Mouse (Mus musculus): Measurements from ENCODE around the gene Lama5. TPM values are rescaled to one million over a fixed set of nuclear protein-coding genes. Genes with fewer than 3 reads are reported as not detected.

The Lama5 gene
- polyA plus RNA-seq, 1 experiment from 2014 or later = 2.7 TPM

GRCm38 (mm10) chr2:180219145-180219943 lies 6.3 kb downstream of the Lama5 start:
- Histone ChIP-seq H3K4me1 (ENCODE audit: control insufficient read depth, insufficient read depth, low read length) (peaks cover 14% of the 10 kb centered on the region), H3K9ac (ENCODE audit: low read length) (no peak overlapping the region), H3K4me2 (ENCODE audit: low read length) (no peak overlapping the region), H3K27ac (ENCODE audit: low read depth, low read length) (no peak overlapping the region), H3K9me3 (replicated peaks; ENCODE audit: control insufficient read depth, low read length) (no peaks in the 10 kb centered on the region), H3K36me3 (ENCODE audit: control insufficient read depth, insufficient read depth, low read length) (no peaks in the 10 kb centered on the region), H3K27me3 (replicated peaks; ENCODE audit: control insufficient read depth, insufficient read depth, low read length) (no peaks in the 10 kb centered on the region), H3K4me3 (ENCODE audit: low read depth, low read length) (no peak overlapping the region)
- ATAC-seq = no peak
- WGBS = 77% methylated on average over 15 of the region's 15 CpGs
- DNase-seq (ENCODE audit: low spot score) = no peak

DNA sequence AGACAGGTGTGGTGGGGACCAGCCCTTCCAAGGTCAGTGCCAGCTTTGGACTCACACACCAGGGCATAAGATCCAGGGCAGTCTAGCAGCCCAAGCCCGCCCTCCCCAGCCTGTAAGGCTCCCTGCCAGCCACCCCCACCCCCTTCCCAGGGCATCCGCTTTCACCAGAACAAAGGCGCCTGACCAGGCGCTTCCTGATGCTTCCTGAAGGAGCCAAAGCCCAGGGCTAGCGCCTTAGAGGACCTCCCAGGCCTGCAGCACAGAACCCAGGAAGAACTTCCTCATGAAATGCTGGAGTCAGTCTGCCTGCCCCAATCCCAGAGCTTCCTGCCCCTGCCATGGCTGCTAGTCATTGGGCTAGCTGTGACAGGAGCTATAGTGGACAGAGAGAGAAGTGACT lies 7.0 kb downstream of the Lama5 start:
- WGBS = 23% methylated on average over 5 of the region's 5 CpGs
- DNase-seq (ENCODE audit: low spot score) = no peak
- H3K9ac ChIP-seq (ENCODE audit: low read length) = no peak overlapping the region
- peak overlapping the region; percentile 1; the same call in 1 of the 2 replicates for H3K27ac ChIP-seq (ENCODE audit: low read depth, low read length)
- no peak overlapping the region for H3K4me3 ChIP-seq (ENCODE audit: low read depth, low read length)
- H3K36me3 ChIP-seq (ENCODE audit: control insufficient read depth, insufficient read depth, low read length) = no peaks in the 10 kb centered on the region
- no peak for ATAC-seq
- H3K4me1 ChIP-seq (ENCODE audit: control insufficient read depth, insufficient read depth, low read length) = peaks cover 14% of the 10 kb centered on the region
- H3K9me3 ChIP-seq (replicated peaks; ENCODE audit: control insufficient read depth, low read length) = no peaks in the 10 kb centered on the region
- no peak overlapping the region for H3K4me2 ChIP-seq (ENCODE audit: low read length)
- H3K27me3 ChIP-seq (replicated peaks; ENCODE audit: control insufficient read depth, insufficient read depth, low read length) = no peaks in the 10 kb centered on the region

DNA sequence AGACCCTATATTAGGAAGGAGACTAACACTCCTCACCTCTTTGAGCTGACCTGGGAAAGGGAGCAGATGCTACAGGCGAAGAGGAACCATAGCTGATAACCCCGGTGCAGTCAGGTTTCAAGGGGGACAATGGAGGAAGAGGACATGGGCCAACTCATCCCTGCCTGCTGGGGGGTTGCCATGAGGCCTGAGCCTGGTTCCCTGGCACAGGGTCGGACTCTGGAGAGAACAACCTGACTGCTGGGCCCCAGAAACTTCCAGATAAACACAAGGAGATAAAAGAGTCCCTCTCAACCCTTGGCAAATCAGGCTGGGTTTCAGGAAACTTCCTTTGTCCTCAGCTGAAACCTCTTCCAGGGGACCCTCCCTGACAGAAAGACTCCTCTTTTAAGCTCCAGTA lies 7.4 kb downstream of the Lama5 start:
- no peak overlapping the region for H3K9ac ChIP-seq (ENCODE audit: low read length)
- no peak overlapping the region for H3K4me2 ChIP-seq (ENCODE audit: low read length)
- whole genome bisulfite sequencing = 80% methylated on average over 3 of the region's 3 CpGs
- DNase-seq (ENCODE audit: low spot score) (no peak), ATAC-seq (no peak)
- H3K4me3 ChIP-seq (ENCODE audit: low read depth, low read length) = no peak overlapping the region
- H3K36me3 ChIP-seq (ENCODE audit: control insufficient read depth, insufficient read depth, low read length) = no peaks in the 10 kb centered on the region
- no peaks in the 10 kb centered on the region for H3K27me3 ChIP-seq (replicated peaks; ENCODE audit: control insufficient read depth, insufficient read depth, low read length)
- H3K27ac ChIP-seq (ENCODE audit: low read depth, low read length) = peak overlapping the region; percentile 1; the same call in 1 of the 2 replicates
- no peaks in the 10 kb centered on the region for H3K9me3 ChIP-seq (replicated peaks; ENCODE audit: control insufficient read depth, low read length)
- peaks cover 14% of the 10 kb centered on the region for H3K4me1 ChIP-seq (ENCODE audit: control insufficient read depth, insufficient read depth, low read length)

DNA sequence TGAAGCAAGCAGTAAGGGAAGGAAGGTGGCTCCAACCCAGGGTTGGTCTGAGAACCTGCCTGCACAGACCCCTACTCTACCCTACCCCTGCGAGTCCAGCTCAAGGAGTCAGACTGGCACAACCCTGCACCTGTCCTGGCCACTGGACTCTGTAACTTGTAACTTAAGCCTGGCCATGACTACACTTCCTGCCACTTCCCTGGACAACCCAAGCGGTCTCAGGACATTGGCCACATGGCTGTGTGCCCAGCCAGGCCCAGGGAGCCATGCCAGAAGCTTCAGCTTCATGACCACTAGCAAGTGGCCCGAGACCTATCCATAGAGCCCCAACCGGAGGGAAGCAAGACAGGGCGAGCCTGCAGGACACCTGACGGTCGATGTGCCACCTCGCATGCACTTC lies 8.1 kb downstream of the Lama5 start:
- Histone ChIP-seq H3K4me3 (ENCODE audit: low read depth, low read length) (no peak overlapping the region), H3K9me3 (replicated peaks; ENCODE audit: control insufficient read depth, low read length) (no peaks in the 10 kb centered on the region), H3K27me3 (replicated peaks; ENCODE audit: control insufficient read depth, insufficient read depth, low read length) (no peaks in the 10 kb centered on the region), H3K9ac (ENCODE audit: low read length) (no peak overlapping the region), H3K36me3 (ENCODE audit: control insufficient read depth, insufficient read depth, low read length) (no peaks in the 10 kb centered on the region), H3K4me1 (ENCODE audit: control insufficient read depth, insufficient read depth, low read length) (peaks cover 14% of the 10 kb centered on the region), H3K27ac (ENCODE audit: low read depth, low read length) (no peak overlapping the region), H3K4me2 (ENCODE audit: low read length) (no peak overlapping the region)
- ATAC-seq = no peak
- WGBS = 93% methylated on average over 8 of the region's 8 CpGs
- DNase-seq (ENCODE audit: low spot score) = no peak

GRCm38 (mm10) chr2:180216921-180217320 lies 8.7 kb downstream of the Lama5 start:
- 75% methylated on average over 5 of the region's 5 CpGs for WGBS
- H3K36me3 ChIP-seq (ENCODE audit: control insufficient read depth, insufficient read depth, low read length) = no peaks in the 10 kb centered on the region
- ATAC-seq (no peak), DNase-seq (ENCODE audit: low spot score) (no peak)
- H3K27ac ChIP-seq (ENCODE audit: low read depth, low read length) = no peak overlapping the region
- H3K9ac ChIP-seq (ENCODE audit: low read length) = no peak overlapping the region
- peaks cover 9% of the 10 kb centered on the region for H3K4me1 ChIP-seq (ENCODE audit: control insufficient read depth, insufficient read depth, low read length)
- no peak overlapping the region for H3K4me3 ChIP-seq (ENCODE audit: low read depth, low read length)
- no peaks in the 10 kb centered on the region for H3K9me3 ChIP-seq (replicated peaks; ENCODE audit: control insufficient read depth, low read length)
- no peaks in the 10 kb centered on the region for H3K27me3 ChIP-seq (replicated peaks; ENCODE audit: control insufficient read depth, insufficient read depth, low read length)
- H3K4me2 ChIP-seq (ENCODE audit: low read length) = no peak overlapping the region

- no peak for DNase-seq (ENCODE audit: low spot score)
- ATAC-seq = no peak
- H3K4me2 ChIP-seq (ENCODE audit: low read length) = no peak overlapping the region
- H3K27ac ChIP-seq (ENCODE audit: low read depth, low read length) = no peak overlapping the region
- no peaks in the 10 kb centered on the region for H3K36me3 ChIP-seq (ENCODE audit: control insufficient read depth, insufficient read depth, low read length)
- H3K9ac ChIP-seq (ENCODE audit: low read length) = no peak overlapping the region
- H3K4me3 ChIP-seq (ENCODE audit: low read depth, low read length) = no peak overlapping the region
- 86% methylated on average over 6 of the region's 6 CpGs for WGBS
- H3K4me1 ChIP-seq (ENCODE audit: control insufficient read depth, insufficient read depth, low read length) = peaks cover 9% of the 10 kb centered on the region
- H3K9me3 ChIP-seq (replicated peaks; ENCODE audit: control insufficient read depth, low read length) = no peaks in the 10 kb centered on the region
- H3K27me3 ChIP-seq (replicated peaks; ENCODE audit: control insufficient read depth, insufficient read depth, low read length) = no peaks in the 10 kb centered on the region
These were observed 9.7 kb downstream of the Lama5 start for GRCm38 (mm10) chr2:180215951-180216350.

DNA sequence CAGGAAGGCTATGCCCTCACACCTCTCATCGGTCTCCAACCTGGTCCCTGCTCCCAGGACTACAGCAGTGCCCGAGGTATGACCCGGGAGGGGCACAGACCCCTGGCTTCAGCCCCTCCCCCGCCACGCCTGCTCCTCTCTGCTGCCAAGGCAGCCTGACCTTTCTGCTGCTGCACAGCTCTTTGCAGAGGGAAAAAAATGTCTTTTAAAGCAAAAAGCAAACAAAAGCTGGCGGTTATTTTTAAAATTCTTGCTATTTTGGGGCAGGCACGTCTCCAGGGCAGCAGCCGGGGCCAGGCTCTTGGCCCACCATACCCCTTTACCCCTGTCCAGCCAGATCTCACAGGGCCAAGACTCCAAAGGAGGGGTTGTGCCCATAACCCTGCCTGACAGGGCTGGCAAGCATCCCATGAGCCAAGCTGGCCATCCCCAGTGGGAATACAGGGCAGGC lies 10.6 kb downstream of the Lama5 start:
- DNase-seq (ENCODE audit: low spot score) = no peak
- Histone ChIP-seq H3K4me2 (ENCODE audit: low read length) (no peak overlapping the region), H3K36me3 (ENCODE audit: control insufficient read depth, insufficient read depth, low read length) (no peaks in the 10 kb centered on the region), H3K9me3 (replicated peaks; ENCODE audit: control insufficient read depth, low read length) (no peaks in the 10 kb centered on the region), H3K27ac (ENCODE audit: low read depth, low read length) (no peak overlapping the region), H3K9ac (ENCODE audit: low read length) (no peak overlapping the region), H3K27me3 (replicated peaks; ENCODE audit: control insufficient read depth, insufficient read depth, low read length) (no peaks in the 10 kb centered on the region), H3K4me1 (ENCODE audit: control insufficient read depth, insufficient read depth, low read length) (peaks cover 9% of the 10 kb centered on the region), H3K4me3 (ENCODE audit: low read depth, low read length) (no peak overlapping the region)
- 85% methylated on average over 8 of the region's 8 CpGs for WGBS
- no peak for ATAC-seq

GRCm38 (mm10) chr2:180214352-180214978 lies 11.2 kb downstream of the Lama5 start:
- Histone ChIP-seq H3K27me3 (replicated peaks; ENCODE audit: control insufficient read depth, insufficient read depth, low read length) (no peaks in the 10 kb centered on the region), H3K4me3 (ENCODE audit: low read depth, low read length) (no peak overlapping the region), H3K9me3 (replicated peaks; ENCODE audit: control insufficient read depth, low read length) (no peaks in the 10 kb centered on the region), H3K9ac (ENCODE audit: low read length) (no peak overlapping the region), H3K36me3 (ENCODE audit: control insufficient read depth, insufficient read depth, low read length) (no peaks in the 10 kb centered on the region), H3K4me1 (ENCODE audit: control insufficient read depth, insufficient read depth, low read length) (peaks cover 9% of the 10 kb centered on the region), H3K27ac (ENCODE audit: low read depth, low read length) (no peak overlapping the region), H3K4me2 (ENCODE audit: low read length) (no peak overlapping the region)
- WGBS = 78% methylated on average over 4 of the region's 4 CpGs
- DNase-seq (ENCODE audit: low spot score) = no peak
- ATAC-seq = no peak

DNA sequence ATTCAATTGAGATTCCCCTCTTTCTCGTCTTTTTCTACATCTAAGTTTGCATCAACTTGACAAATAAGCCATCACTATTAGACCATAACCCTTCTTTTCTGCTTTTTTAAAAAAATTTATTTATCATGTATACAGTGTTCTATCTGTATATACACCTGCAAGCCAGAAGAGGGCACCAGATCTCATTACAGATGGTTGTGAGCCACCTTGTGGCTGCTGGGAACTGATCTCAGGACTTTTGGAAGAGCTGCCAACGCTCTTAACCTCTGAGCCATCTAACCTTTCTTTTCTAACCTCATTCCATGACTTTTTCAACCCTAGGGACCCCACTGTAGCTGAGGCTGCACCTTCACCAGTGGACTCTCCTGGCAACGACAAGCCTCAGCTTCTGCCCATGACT lies 13.4 kb downstream of the Lama5 start:
- WGBS = 95% methylated on average over 3 of the region's 3 CpGs
- no peaks in the 10 kb centered on the region for H3K27me3 ChIP-seq (replicated peaks; ENCODE audit: control insufficient read depth, insufficient read depth, low read length)
- H3K9me3 ChIP-seq (replicated peaks; ENCODE audit: control insufficient read depth, low read length) = no peaks in the 10 kb centered on the region
- no peak for ATAC-seq
- no peak overlapping the region for H3K4me3 ChIP-seq (ENCODE audit: low read depth, low read length)
- no peak overlapping the region for H3K4me2 ChIP-seq (ENCODE audit: low read length)
- no peak overlapping the region for H3K27ac ChIP-seq (ENCODE audit: low read depth, low read length)
- no peak overlapping the region for H3K9ac ChIP-seq (ENCODE audit: low read length)
- DNase-seq (ENCODE audit: low spot score) = no peak
- H3K36me3 ChIP-seq (ENCODE audit: control insufficient read depth, insufficient read depth, low read length) = no peaks in the 10 kb centered on the region
- no peaks in the 10 kb centered on the region for H3K4me1 ChIP-seq (ENCODE audit: control insufficient read depth, insufficient read depth, low read length)
